ENCODE assay signal across 8 mouse cellular contexts in genomic region chrX:109013686-109014085, GRCm38 (mm10). TPM values are rescaled to one million over a fixed set of nuclear protein-coding genes. Genes with fewer than 3 reads are reported as not detected.
DNase-seq lines count a peak whose midpoint lies in the region; ATAC-seq and TF ChIP-seq lines count a peak whose summit lies in the region.

No protein-coding gene starts in this region.

- H3K4me1 ChIP-seq in cerebellum, adult 2 months (ENCODE audit: control insufficient read depth, insufficient read depth, low read length), result no peaks in the 10 kb centered on the region
- no peaks in the 10 kb centered on the region for H3K4me1 ChIP-seq in forebrain, embryonic 16.5 days (replicated peaks; ENCODE audit: control insufficient read depth, insufficient read depth, low read length)
- H3K4me1 ChIP-seq in stomach, embryonic 14.5 days (ENCODE audit: control insufficient read depth, insufficient read depth, low read length), result no peaks in the 10 kb centered on the region

- intact Hi-C loops in gastrocnemius, adult 2 months (cut with DNase I), result loop anchor here (5.0 kb wide), 1 partner anchor 1221 kb away; the partner anchor contains the start of gene Tent5d
- intact Hi-C loops in gastrocnemius, postnatal 36 days (cut with DNase I), result loop anchor here (10.0 kb wide), 1 partner anchor 179 kb away; the partner anchor contains the start of gene Brwd3
- intact Hi-C loops in left cerebral cortex, postnatal 4 days (cut with DNase I), result no loop called here

- no peaks in the 10 kb centered on the region for H3K9me3 ChIP-seq in forebrain, embryonic 16.5 days (ENCODE audit: control insufficient read depth, low read length)
- no peaks in the 10 kb centered on the region for H3K9me3 ChIP-seq in stomach, embryonic 14.5 days (ENCODE audit: control insufficient read depth, low read depth, low read length)

- TF ChIP-seq POLR2A in cerebellum, adult 2 months (IDR thresholded peaks at IDR 0.05; ENCODE audit: borderline replicate concordance, insufficient read depth, low read length), result no peak

- peak overlapping the region; percentile 79 for H3K4me3 ChIP-seq in gastrocnemius, adult 2 months
- peak overlapping the region; percentile 55 for H3K4me3 ChIP-seq in cerebellum, adult 2 months (replicated peaks; ENCODE audit: insufficient read depth, low read depth, low read length)
- peak overlapping the region; percentile 48 for H3K4me3 ChIP-seq in forebrain, embryonic 16.5 days (replicated peaks; ENCODE audit: low read length)
- H3K4me3 ChIP-seq in stomach, embryonic 14.5 days (ENCODE audit: low read depth, low read length), result peak overlapping the region; percentile 42

- peak; percentile 56 for DNase-seq in gastrocnemius, adult 2 months
- no peak for DNase-seq in gastrocnemius, postnatal 36 days
- DNase-seq in cerebellum, adult 2 months, result peak; percentile 60 to 63
- peak; percentile 41 for DNase-seq in left cerebral cortex, postnatal 4 days

- H3K36me3 ChIP-seq in forebrain, embryonic 16.5 days (ENCODE audit: control insufficient read depth, insufficient read depth), result no peaks in the 10 kb centered on the region
- no peaks in the 10 kb centered on the region for H3K36me3 ChIP-seq in stomach, embryonic 14.5 days (ENCODE audit: control insufficient read depth, insufficient read depth, low read length)

- ATAC-seq in forebrain, embryonic 16.5 days, result peak; percentile 63
- peak; percentile 36 for ATAC-seq in inflammation-experienced regulatory T-cells, adult 6 months
- ATAC-seq in megakaryocyte progenitor cell, adult 5-6 weeks (replicated peaks; ENCODE audit: poor library complexity), result peak; percentile 48
- ATAC-seq in stomach, embryonic 14.5 days (ENCODE audit: insufficient number of reproducible peaks, insufficient read depth, low FRiP score, low read depth), result peak; percentile 76

- TF ChIP-seq CTCF in gastrocnemius, adult 2 months (IDR thresholded peaks at IDR 0.05), result peak; percentile 3; the same call in 1 of the 2 replicates
- peak; percentile 23; the same call in 1 of the 2 replicates for TF ChIP-seq CTCF in cerebellum, adult 2 months (IDR thresholded peaks at IDR 0.05; ENCODE audit: borderline replicate concordance, insufficient read depth, low read depth, low read length)

- WGBS in cerebellum, adult 2 months, result 9% methylated on average over 17 of the region's 17 CpGs
- WGBS in forebrain, embryonic 16.5 days, result 11% methylated on average over 17 of the region's 17 CpGs
- WGBS in stomach, embryonic 14.5 days, result 14% methylated on average over 17 of the region's 17 CpGs

- H3K4me2 ChIP-seq in forebrain, embryonic 16.5 days (ENCODE audit: low read length), result peak overlapping the region; percentile 55
- H3K4me2 ChIP-seq in stomach, embryonic 14.5 days (replicated peaks; ENCODE audit: low read depth, low read length), result peak overlapping the region; percentile 30

- H3K9ac ChIP-seq in forebrain, embryonic 16.5 days (replicated peaks; ENCODE audit: low read depth, low read length), result peak overlapping the region; percentile 34; the same call in 1 of the 2 replicates
- H3K9ac ChIP-seq in stomach, embryonic 14.5 days (replicated peaks; ENCODE audit: low read depth, low read length), result no peak overlapping the region

- H3K27ac ChIP-seq in gastrocnemius, adult 2 months, result peak overlapping the region; percentile 83
- no peak overlapping the region for H3K27ac ChIP-seq in cerebellum, adult 2 months (ENCODE audit: insufficient read depth, low read length)
- H3K27ac ChIP-seq in forebrain, embryonic 16.5 days (ENCODE audit: low read length), result no peak overlapping the region; the same call in 1 of the 2 replicates
- peak overlapping the region; percentile 84 for H3K27ac ChIP-seq in stomach, embryonic 14.5 days (ENCODE audit: low read length)

- no peaks in the 10 kb centered on the region for H3K27me3 ChIP-seq in cerebellum, adult 2 months (ENCODE audit: control insufficient read depth, insufficient read depth, low read length)
- no peaks in the 10 kb centered on the region; the same call in 1 of the 2 replicates for H3K27me3 ChIP-seq in forebrain, embryonic 16.5 days (replicated peaks; ENCODE audit: control insufficient read depth, insufficient read depth, low read length)
- H3K27me3 ChIP-seq in stomach, embryonic 14.5 days (ENCODE audit: control insufficient read depth, insufficient read depth, low read length), result no peaks in the 10 kb centered on the region

RNA-seq across cellular contexts. Expression of gene Hmgn5, which starts 0.5 kb away (rescaled TPM):
- 10 to 100 TPM in 1 of 2 experiments, 1 to 10 TPM in 1; 3.7 to 14.7 TPM for total RNA-seq in gastrocnemius, adult 2 months (2021)
- 1 to 10 TPM; 5.3 to 7.8 TPM for total RNA-seq in gastrocnemius, postnatal 36 days (2021)
- polyA plus RNA-seq in cerebellum, adult 2 months (2012; rRNA removed), result 6.2 and 8.6 TPM in 2 replicates
- 18.5 and 20.2 TPM in 2 replicates for polyA plus RNA-seq in forebrain, embryonic 16.5 days (2015; fragmentation: Nextera tagmentation; extraction: Ambion mirVana)
- 10 to 100 TPM; 13.1 to 45.0 (median 23.0) TPM for polyA plus RNA-seq in inflammation-experienced regulatory T-cells, adult 6 months (2017; shearing (Covaris generic))
- 1 to 10 TPM; 5.0 to 5.8 TPM for total RNA-seq in left cerebral cortex, postnatal 4 days (2021)
- 142 and 149 TPM in 2 replicates for total RNA-seq in megakaryocyte progenitor cell, adult 5-6 weeks (2015)
- total RNA-seq in megakaryocyte progenitor cell, adult 5-6 weeks (2017), result 52.1 and 62.9 TPM in 2 replicates
- 32.1 and 34.0 TPM in 2 replicates for polyA plus RNA-seq in stomach, embryonic 14.5 days (2014; fragmentation: Nextera tagmentation; extraction: Ambion mirVana)

Comparison
In these comparisons a context has a peak if more than half of its experiments do, and no peak if none do; other contexts are left out.
1. DNase-seq: peak in gastrocnemius, adult 2 months (single experiment), cerebellum, adult 2 months (2 of 2) and left cerebral cortex, postnatal 4 days (single experiment); none in gastrocnemius, postnatal 36 days (0 of 2).
2. H3K27ac ChIP-seq: peak in gastrocnemius, adult 2 months (single experiment) and stomach, embryonic 14.5 days (single experiment); none in cerebellum, adult 2 months (single experiment) and forebrain, embryonic 16.5 days (single experiment).
3. Peak in every context shown above with its lines, with median percentiles within 50 percentile points of each other: H3K4me3 ChIP-seq and ATAC-seq.